Mouse (Mus musculus) kidney, postnatal 0 days (tissue): ENCODE data around the gene 1700012A03Rik. TPM values are rescaled to one million over a fixed set of nuclear protein-coding genes. Genes with fewer than 3 reads are reported as not detected.

Experiments used
- ATAC-seq: fragments of 200-750 bp; cut with Nextera tagmentation; replicated peaks from 2 replicates; pipeline ENCODE4 v1.8.0; 2017; ENCODE audit warnings: low read depth, moderate number of reproducible peaks, moderate TSS enrichment, moderate library complexity; ENCODE audit not compliant: low FRiP score
- DNase-seq: peaks from one replicate; pipeline ENCODE4 v3.0.0-alpha.2; 2016; ENCODE audit warnings: low spot score
- H3K27ac ChIP-seq: fragments of 300-500 bp; sonication (generic); 2 replicates; pipeline ENCODE4 v1.5.1; 2014; ENCODE audit warnings: mild to moderate bottlenecking
- H3K27me3 ChIP-seq: fragments of 300-500 bp; sonication (generic); 2 replicates; pipeline ENCODE4 v1.6.1; 2014; ENCODE audit warnings: low read length, mixed read lengths; ENCODE audit not compliant: insufficient read depth
- H3K36me3 ChIP-seq: fragments of 300-500 bp; sonication (generic); 2 replicates; pipeline ENCODE4 v1.6.1; 2014; ENCODE audit warnings: low read length, mixed read lengths; ENCODE audit not compliant: insufficient read depth
- H3K4me1 ChIP-seq: fragments of 300-500 bp; sonication (generic); replicated peaks from 2 replicates; pipeline ENCODE4 v1.6.1; 2014; ENCODE audit warnings: antibody characterized with exemption, low read length, mixed read lengths; ENCODE audit not compliant: insufficient read depth
- H3K4me2 ChIP-seq: fragments of 300-500 bp; sonication (generic); 2 replicates; pipeline ENCODE4 v1.6.1; 2014; ENCODE audit warnings: mild to moderate bottlenecking, low read length, moderate library complexity, mixed read lengths
- H3K4me3 ChIP-seq: fragments of 300-500 bp; sonication (generic); replicated peaks from 2 replicates; pipeline ENCODE4 v1.5.1; 2014; ENCODE audit warnings: low read depth, low read length
- H3K9ac ChIP-seq: fragments of 300-500 bp; sonication (generic); 2 replicates; pipeline ENCODE4 v1.6.1; 2014; ENCODE audit warnings: low read depth, low read length
- H3K9me3 ChIP-seq: fragments of 300-500 bp; sonication (generic); replicated peaks from 2 replicates; pipeline ENCODE4 v1.6.1; 2016; ENCODE audit warnings: low read length, inconsistent platforms, mixed read lengths
- CTCF ChIP-seq: IDR thresholded peaks from 2 replicates; pipeline ENCODE4 v1.5.1; 2016; ENCODE audit warnings: antibody characterized with exemption, low read depth, mild to moderate bottlenecking, moderate library complexity
- WGBS: fragments of 180-500 bp; shearing (Covaris S2); extraction: QIAGEN DNeasy Blood & Tissue Kit; methylation state at CpG from one replicate; pipeline ENCODE4 v1.1.7; 2014; 5-methylcytosine and 5-hydroxymethylcytosine counted together
- polyA plus RNA-seq: library from polyadenylated mRNA; unstranded; fragments of >200 nt; fragmentation: Nextera tagmentation; extraction: Ambion mirVana; gene quantifications from 2 replicates; pipeline ENCODE4 v1.2.1, GENCODE M21; 2015

1700012A03Rik gene
- polyA plus RNA-seq = not detected in 2 replicates

- no peak for ATAC-seq
- no peak for TF ChIP-seq CTCF
- no peak within 1 kb of the TSS for H3K4me3 ChIP-seq
- no peaks in the 10 kb centered on the region for H3K4me1 ChIP-seq
- no peaks in the 10 kb centered on the region for H3K27me3 ChIP-seq
- no peak within 1 kb of the TSS for H3K27ac ChIP-seq
- no peak within 1 kb of the TSS for H3K9ac ChIP-seq
- no peak for DNase-seq
- H3K9me3 ChIP-seq = no peaks in the 10 kb centered on the region
- H3K36me3 ChIP-seq = no peaks in the 10 kb centered on the region
- no peak within 1 kb of the TSS for H3K4me2 ChIP-seq
- WGBS = 73% methylated on average over 3 of the region's 3 CpGs
Measured at GRCm38 (mm10) chr6:32049951-32050345, at the start of gene 1700012A03Rik. Gene 1700012A03Rik, plus strand, starts transcription at chr6:32050246.

GRCm38 (mm10) chr6:32004228-32004627 is 45.8 kb upstream of the 1700012A03Rik start:
- 68% methylated on average over 10 of the region's 10 CpGs for WGBS

GRCm38 (mm10) chr6:32005914-32006313 is 44.1 kb upstream of the 1700012A03Rik start:
- WGBS = 57% methylated on average over 2 of the region's 2 CpGs
- Histone ChIP-seq H3K9me3 (no peaks in the 10 kb centered on the region), H3K4me1 (no peaks in the 10 kb centered on the region), H3K27ac (no peak overlapping the region), H3K4me2 (no peak overlapping the region), H3K9ac (no peak overlapping the region), H3K27me3 (no peaks in the 10 kb centered on the region), H3K36me3 (no peaks in the 10 kb centered on the region), H3K4me3 (no peak overlapping the region)
- DNase-seq (peak; percentile 2), ATAC-seq (no peak)
- no peak for TF ChIP-seq CTCF

More at GRCm38 (mm10) chr6:32004228-32004627, 45.8 kb upstream of the 1700012A03Rik start:
- H3K36me3 ChIP-seq = no peaks in the 10 kb centered on the region
- H3K4me3 ChIP-seq = no peak overlapping the region
- H3K27me3 ChIP-seq = no peaks in the 10 kb centered on the region
- no peak overlapping the region for H3K4me2 ChIP-seq
- no peaks in the 10 kb centered on the region for H3K4me1 ChIP-seq
- no peak for ATAC-seq
- H3K9me3 ChIP-seq = no peaks in the 10 kb centered on the region
- no peak overlapping the region for H3K9ac ChIP-seq
- no peak for TF ChIP-seq CTCF
- no peak overlapping the region for H3K27ac ChIP-seq
- DNase-seq = no peak

- Histone ChIP-seq H3K4me1 (no peaks in the 10 kb centered on the region), H3K36me3 (no peaks in the 10 kb centered on the region), H3K9ac (no peak overlapping the region), H3K27me3 (no peaks in the 10 kb centered on the region), H3K4me2 (no peak overlapping the region), H3K27ac (no peak overlapping the region), H3K4me3 (no peak overlapping the region), H3K9me3 (no peaks in the 10 kb centered on the region)
- 66% methylated on average over 6 of the region's 6 CpGs for WGBS
- DNase-seq (no peak), ATAC-seq (no peak)
- no peak for TF ChIP-seq CTCF
Measured at GRCm38 (mm10) chr6:32006382-32006781, 43.7 kb upstream of the 1700012A03Rik start.

- no peaks in the 10 kb centered on the region for H3K27me3 ChIP-seq
- no peaks in the 10 kb centered on the region for H3K4me1 ChIP-seq
- H3K9me3 ChIP-seq = no peaks in the 10 kb centered on the region
- no peak overlapping the region for H3K4me3 ChIP-seq
- H3K36me3 ChIP-seq = no peaks in the 10 kb centered on the region
- 94% methylated on average over 3 of the region's 3 CpGs for WGBS
- no peak for ATAC-seq
- no peak for TF ChIP-seq CTCF
- no peak for DNase-seq
- no peak overlapping the region for H3K27ac ChIP-seq
- H3K9ac ChIP-seq = no peak overlapping the region
- H3K4me2 ChIP-seq = no peak overlapping the region
Measured at GRCm38 (mm10) chr6:32007336-32007735, 42.7 kb upstream of the 1700012A03Rik start.

GRCm38 (mm10) chr6:32016841-32017240 is 33.2 kb upstream of the 1700012A03Rik start:
- DNase-seq (no peak), ATAC-seq (no peak)
- Histone ChIP-seq H3K27me3 (no peaks in the 10 kb centered on the region), H3K4me1 (no peaks in the 10 kb centered on the region), H3K36me3 (no peaks in the 10 kb centered on the region), H3K4me3 (no peak overlapping the region), H3K9ac (no peak overlapping the region), H3K27ac (no peak overlapping the region), H3K9me3 (no peaks in the 10 kb centered on the region), H3K4me2 (no peak overlapping the region)
- no peak for TF ChIP-seq CTCF
- WGBS = 71% methylated on average over 7 of the region's 7 CpGs
